Mouse (Mus musculus): ENCODE data around the gene Yy1. TPM values are rescaled to one million over a fixed set of nuclear protein-coding genes. Genes with fewer than 3 reads are reported as not detected.
A peak's percentile ranks its signal among the peaks of the same experiment; 100 is the strongest.

Yy1 gene
- polyA plus RNA-seq, 1 experiment: 177 TPM

DNA sequence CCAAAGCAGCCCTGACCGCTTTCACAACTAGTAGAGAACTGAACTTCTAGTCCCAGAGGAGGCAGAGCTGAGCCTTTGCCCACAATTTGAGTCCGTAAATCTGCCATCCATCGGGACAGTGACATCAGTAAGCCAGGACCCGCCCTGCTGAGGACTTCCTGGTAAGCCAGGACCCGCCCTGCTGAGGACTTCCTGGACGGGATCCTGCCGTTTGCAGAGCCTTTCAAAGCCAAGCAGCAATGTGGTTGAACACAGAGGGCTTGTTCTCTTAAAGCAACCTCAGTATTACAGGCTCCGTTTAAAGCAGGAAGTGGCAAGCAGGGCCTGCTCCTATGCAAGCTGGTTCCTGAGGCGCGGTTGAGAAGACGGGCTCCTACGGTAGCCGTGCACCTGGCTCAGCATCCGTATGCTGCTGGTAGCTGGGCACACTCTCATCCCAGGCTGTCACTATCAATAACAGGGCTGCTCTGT, 27.0 kb upstream of the Yy1 start:
- peaks cover 14% of the 10 kb centered on the region for H3K4me1 ChIP-seq (ENCODE audit: control insufficient read depth, insufficient read depth, low read length)
- 26% methylated on average over 14 of the region's 14 CpGs for WGBS
- H3K4me3 ChIP-seq (ENCODE audit: insufficient read depth, low read depth, low read length): peak overlapping the region; percentile 8; the same call in 1 of the 2 replicates
- no peak for TF ChIP-seq CTCF (IDR thresholded peaks at IDR 0.05; ENCODE audit: insufficient read depth, low read depth, low read length)
- no peak for TF ChIP-seq POLR2A (IDR thresholded peaks at IDR 0.05; ENCODE audit: insufficient read depth, low read depth, low read length)
- H3K27ac ChIP-seq (ENCODE audit: insufficient read depth, low read depth, low read length): no peak overlapping the region

DNA sequence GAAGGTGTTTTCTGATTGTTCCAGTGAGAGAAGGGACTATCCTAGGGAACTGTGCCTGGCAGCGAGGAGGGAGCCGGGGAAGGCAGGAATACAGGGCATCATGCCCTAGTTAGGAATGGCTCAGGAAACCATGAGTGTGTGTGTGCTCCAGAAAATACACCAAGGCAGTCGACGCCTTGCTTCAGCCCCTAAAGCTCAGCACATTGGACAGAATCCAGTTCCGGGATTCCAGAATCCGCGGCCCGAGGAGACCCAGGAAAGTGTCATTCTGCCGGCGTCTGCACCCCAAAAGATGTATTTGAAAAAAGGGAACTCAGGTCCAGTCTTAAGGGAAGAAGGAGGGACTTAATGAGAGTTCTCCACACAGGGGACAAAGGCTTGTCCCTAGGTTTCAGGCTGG, 26.5 kb upstream of the Yy1 start:
- Histone ChIP-seq H3K4me1 (ENCODE audit: control insufficient read depth, insufficient read depth, low read length) (peaks cover 14% of the 10 kb centered on the region), H3K4me3 (ENCODE audit: insufficient read depth, low read depth, low read length) (peak overlapping the region; percentile 8; the same call in 1 of the 2 replicates), H3K27ac (ENCODE audit: insufficient read depth, low read depth, low read length) (no peak overlapping the region)
- no peak for TF ChIP-seq CTCF (IDR thresholded peaks at IDR 0.05; ENCODE audit: insufficient read depth, low read depth, low read length)
- TF ChIP-seq POLR2A (IDR thresholded peaks at IDR 0.05; ENCODE audit: insufficient read depth, low read depth, low read length): no peak
- WGBS: 25% methylated on average over 10 of the region's 10 CpGs

DNA sequence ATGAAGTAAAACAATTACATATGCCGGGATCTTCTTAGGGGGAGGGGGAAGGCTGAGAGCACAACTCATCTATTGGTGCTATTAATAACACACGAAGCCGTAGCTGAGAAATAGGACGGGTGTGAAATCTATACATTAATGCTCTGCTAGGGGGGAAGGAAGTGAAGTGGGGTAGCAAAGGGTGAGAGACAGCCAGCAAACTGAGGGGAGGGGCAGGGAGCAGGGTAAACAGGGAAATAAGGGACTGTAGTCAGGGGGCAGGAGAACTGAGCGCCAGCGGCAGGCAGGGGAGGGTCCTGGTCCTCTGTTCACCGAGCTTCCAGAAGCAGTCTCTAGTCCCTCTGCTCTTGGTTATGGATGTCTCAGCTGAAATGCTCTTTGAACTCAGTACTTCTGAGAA, 25.9 kb upstream of the Yy1 start:
- TF ChIP-seq POLR2A (IDR thresholded peaks at IDR 0.05; ENCODE audit: insufficient read depth, low read depth, low read length) (no peak), CTCF (IDR thresholded peaks at IDR 0.05; ENCODE audit: insufficient read depth, low read depth, low read length) (no peak)
- H3K4me1 ChIP-seq (ENCODE audit: control insufficient read depth, insufficient read depth, low read length): peaks cover 14% of the 10 kb centered on the region
- WGBS: 24% methylated on average over 7 of the region's 7 CpGs
- no peak overlapping the region for H3K27ac ChIP-seq (ENCODE audit: insufficient read depth, low read depth, low read length)
- no peak overlapping the region for H3K4me3 ChIP-seq (ENCODE audit: insufficient read depth, low read depth, low read length)

DNA sequence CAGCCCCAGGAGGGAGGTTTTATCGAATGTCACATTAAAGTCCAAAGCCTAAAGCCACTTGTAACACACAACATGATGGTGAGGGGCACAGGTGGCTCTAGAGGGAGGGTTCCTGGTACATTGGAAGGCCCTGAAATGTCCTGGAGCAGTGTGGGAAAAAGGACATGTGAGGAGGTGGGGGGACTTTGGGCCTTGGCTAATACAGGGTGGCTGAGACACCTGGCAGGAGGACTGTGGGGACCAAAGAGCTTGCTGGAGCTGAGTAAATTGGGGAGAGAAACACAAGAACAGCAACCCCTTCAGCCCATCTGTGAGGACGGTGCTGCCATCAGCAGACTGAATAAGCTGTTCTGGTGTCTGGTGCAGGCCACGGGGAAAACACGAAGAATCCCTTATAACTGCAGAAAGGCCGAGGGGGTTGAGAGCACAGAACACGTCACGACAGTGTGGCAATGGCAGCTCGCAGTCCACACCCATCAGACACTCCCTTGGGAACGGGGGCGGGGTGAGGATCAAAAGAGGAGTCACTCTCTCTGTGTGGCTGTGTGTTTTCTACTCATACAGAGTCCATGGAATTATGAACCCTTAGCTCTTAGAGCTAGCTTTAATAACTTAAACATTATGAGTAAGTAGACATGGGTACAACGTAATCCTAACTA, 24.4 kb upstream of the Yy1 start:
- no peak overlapping the region for H3K4me3 ChIP-seq (ENCODE audit: insufficient read depth, low read depth, low read length)
- no peak for TF ChIP-seq CTCF (IDR thresholded peaks at IDR 0.05; ENCODE audit: insufficient read depth, low read depth, low read length)
- TF ChIP-seq POLR2A (IDR thresholded peaks at IDR 0.05; ENCODE audit: insufficient read depth, low read depth, low read length): no peak
- 86% methylated on average over 11 of the region's 11 CpGs for WGBS
- H3K27ac ChIP-seq (ENCODE audit: insufficient read depth, low read depth, low read length): no peak overlapping the region
- peaks cover 14% of the 10 kb centered on the region for H3K4me1 ChIP-seq (ENCODE audit: control insufficient read depth, insufficient read depth, low read length)

DNA sequence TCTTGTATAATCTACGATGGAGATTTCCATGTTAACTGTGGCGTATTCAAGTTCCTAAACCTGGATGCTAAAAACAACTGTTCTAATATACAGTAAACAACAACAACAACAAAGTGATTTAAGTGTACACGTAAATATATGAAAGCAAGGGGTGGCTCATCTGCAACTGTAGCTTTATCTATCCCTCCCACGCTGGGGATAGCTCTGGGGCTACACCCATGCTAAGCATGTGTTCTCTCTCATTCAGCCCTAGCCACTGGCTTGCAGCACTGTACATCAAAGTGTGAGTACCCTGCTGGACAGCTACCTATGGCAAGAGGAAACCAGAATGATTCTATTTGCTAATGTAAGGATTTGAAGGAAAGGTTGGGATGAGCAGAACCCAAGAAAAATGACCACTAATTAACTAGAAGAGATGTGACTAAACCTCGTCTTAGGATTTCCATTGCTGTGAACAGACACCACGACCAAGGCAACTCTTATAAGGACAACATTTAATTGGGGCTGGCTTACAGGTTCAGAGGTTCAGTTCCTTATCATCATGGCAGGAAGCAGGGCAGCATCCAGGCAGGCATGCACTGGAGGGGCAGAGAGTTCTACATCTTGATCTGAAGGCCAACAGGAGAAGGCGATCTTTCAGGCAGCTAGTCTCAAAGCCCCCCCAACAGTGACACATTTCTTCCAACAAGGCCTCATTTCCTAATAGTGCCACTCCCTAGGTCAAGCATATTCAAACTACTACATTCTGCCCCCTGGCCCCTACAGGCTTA, 12.5 kb upstream of the Yy1 start:
- 97% methylated on average over 7 of the region's 7 CpGs for WGBS
- TF ChIP-seq POLR2A (IDR thresholded peaks at IDR 0.05; ENCODE audit: insufficient read depth, low read depth, low read length) (no peak), CTCF (IDR thresholded peaks at IDR 0.05; ENCODE audit: insufficient read depth, low read depth, low read length) (no peak)
- no peak overlapping the region for H3K4me3 ChIP-seq (ENCODE audit: insufficient read depth, low read depth, low read length)

DNA sequence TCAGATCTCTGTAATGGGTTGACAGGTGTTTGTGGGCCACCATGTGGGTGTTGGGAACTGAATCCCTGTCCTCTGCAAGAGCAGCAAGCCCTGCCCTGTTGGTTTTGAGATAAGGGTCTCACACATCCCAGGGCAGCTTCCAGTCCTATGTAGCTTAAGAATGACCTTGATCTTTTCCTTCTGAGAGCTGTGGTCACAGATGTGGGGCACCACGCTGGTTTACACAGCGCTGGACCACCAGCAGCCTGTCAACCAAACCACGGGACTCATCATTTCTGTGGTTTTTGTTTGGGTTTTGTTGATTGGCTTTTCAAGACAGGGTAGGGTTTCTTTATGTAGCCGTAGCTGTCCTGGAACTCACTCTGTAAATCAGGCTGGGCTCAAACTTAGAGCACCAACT, 7.6 kb upstream of the Yy1 start:
- no peak overlapping the region for H3K4me3 ChIP-seq (ENCODE audit: insufficient read depth, low read depth, low read length)
- TF ChIP-seq CTCF (IDR thresholded peaks at IDR 0.05; ENCODE audit: insufficient read depth, low read depth, low read length) (no peak), POLR2A (IDR thresholded peaks at IDR 0.05; ENCODE audit: insufficient read depth, low read depth, low read length) (no peak)
- H3K4me1 ChIP-seq (ENCODE audit: control insufficient read depth, insufficient read depth, low read length): no peaks in the 10 kb centered on the region
- WGBS: 96% methylated on average over 4 of the region's 4 CpGs
- H3K27ac ChIP-seq (ENCODE audit: insufficient read depth, low read depth, low read length): no peak overlapping the region

More for the DNA sequence above, 12.5 kb upstream of the Yy1 start:
- H3K4me1 ChIP-seq (ENCODE audit: control insufficient read depth, insufficient read depth, low read length): no peaks in the 10 kb centered on the region
- H3K27ac ChIP-seq (ENCODE audit: insufficient read depth, low read depth, low read length): no peak overlapping the region

DNA sequence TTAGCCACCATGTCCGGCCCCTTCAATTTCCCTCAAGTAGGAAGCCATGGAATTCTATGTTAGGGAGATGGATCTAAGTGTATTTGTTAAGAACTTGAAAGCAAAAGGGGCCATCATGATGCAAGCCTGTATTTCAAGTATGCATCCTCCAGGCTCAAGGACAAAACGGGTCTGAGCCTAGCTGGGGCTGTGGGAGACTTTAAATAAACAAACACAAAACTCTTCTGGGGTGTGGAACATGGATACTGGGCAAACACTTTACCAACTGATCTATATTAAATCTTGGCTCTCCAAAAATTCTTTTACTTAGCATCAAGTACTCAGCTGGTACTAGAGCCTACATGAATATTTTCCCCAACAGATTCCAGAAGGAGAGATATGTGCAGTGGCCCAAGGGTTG, 5.4 kb upstream of the Yy1 start:
- Histone ChIP-seq H3K4me1 (ENCODE audit: control insufficient read depth, insufficient read depth, low read length) (no peaks in the 10 kb centered on the region), H3K27ac (ENCODE audit: insufficient read depth, low read depth, low read length) (no peak overlapping the region), H3K4me3 (ENCODE audit: insufficient read depth, low read depth, low read length) (no peak overlapping the region)
- 85% methylated on average over 2 of the region's 2 CpGs for WGBS
- TF ChIP-seq POLR2A (IDR thresholded peaks at IDR 0.05; ENCODE audit: insufficient read depth, low read depth, low read length): no peak
- TF ChIP-seq CTCF (IDR thresholded peaks at IDR 0.05; ENCODE audit: insufficient read depth, low read depth, low read length): no peak

DNA sequence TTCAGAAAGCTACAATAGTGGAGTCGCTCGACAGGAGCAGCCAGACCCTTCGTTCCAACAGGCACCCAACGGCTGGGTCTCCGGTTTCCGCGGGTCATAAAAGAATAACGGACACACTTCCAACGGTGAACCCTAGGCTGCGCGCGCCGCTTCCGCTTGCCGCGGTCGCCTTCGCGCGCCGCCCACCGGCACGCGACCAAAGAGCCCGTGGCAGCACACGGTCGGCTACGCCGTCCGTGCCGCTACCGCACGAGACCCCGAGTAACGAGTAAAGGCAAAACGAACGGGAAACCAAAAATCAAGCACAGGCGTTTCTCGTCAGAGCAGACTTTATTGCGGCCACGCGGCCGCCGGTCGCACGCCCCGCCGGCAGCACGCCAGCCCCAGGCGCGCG, 624 bp upstream of the Yy1 start:
- TF ChIP-seq CTCF (IDR thresholded peaks at IDR 0.05; ENCODE audit: insufficient read depth, low read depth, low read length) (no peak), POLR2A (IDR thresholded peaks at IDR 0.05; ENCODE audit: insufficient read depth, low read depth, low read length) (0 out of 2 replicates have a peak, but pooled peaks have one; percentile 33)
- peak overlapping the region; percentile 66; the same call in 1 of the 2 replicates for H3K27ac ChIP-seq (ENCODE audit: insufficient read depth, low read depth, low read length)
- WGBS: under 1% methylated on average over 52 of the region's 52 CpGs
- H3K4me3 ChIP-seq (ENCODE audit: insufficient read depth, low read depth, low read length): peak overlapping the region; percentile 90
- H3K4me1 ChIP-seq (ENCODE audit: control insufficient read depth, insufficient read depth, low read length): no peaks in the 10 kb centered on the region

DNA sequence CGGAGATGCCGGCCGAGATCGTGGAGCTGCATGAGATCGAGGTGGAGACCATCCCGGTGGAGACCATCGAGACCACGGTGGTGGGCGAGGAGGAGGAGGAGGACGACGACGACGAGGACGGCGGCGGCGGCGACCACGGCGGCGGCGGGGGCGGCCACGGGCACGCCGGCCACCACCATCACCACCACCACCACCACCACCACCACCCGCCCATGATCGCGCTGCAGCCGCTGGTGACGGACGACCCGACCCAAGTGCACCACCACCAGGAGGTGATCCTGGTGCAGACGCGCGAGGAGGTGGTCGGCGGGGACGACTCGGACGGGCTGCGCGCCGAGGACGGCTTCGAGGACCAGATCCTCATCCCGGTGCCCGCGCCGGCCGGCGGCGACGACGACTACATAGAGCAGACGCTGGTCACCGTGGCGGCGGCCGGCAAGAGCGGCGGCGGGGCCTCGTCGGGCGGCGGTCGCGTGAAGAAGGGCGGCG, 724 bp downstream of the Yy1 start:
- TF ChIP-seq POLR2A (IDR thresholded peaks at IDR 0.05; ENCODE audit: insufficient read depth, low read depth, low read length): no peak
- TF ChIP-seq CTCF (IDR thresholded peaks at IDR 0.05; ENCODE audit: insufficient read depth, low read depth, low read length): no peak
- WGBS: under 1% methylated on average over 68 of the region's 71 CpGs
- Histone ChIP-seq H3K4me1 (ENCODE audit: control insufficient read depth, insufficient read depth, low read length) (no peaks in the 10 kb centered on the region; the same call in 1 of the 2 replicates), H3K4me3 (ENCODE audit: insufficient read depth, low read depth, low read length) (peak overlapping the region; percentile 97), H3K27ac (ENCODE audit: insufficient read depth, low read depth, low read length) (peak overlapping the region; percentile 86)

Measured in olfactory bulb, adult 2 months (tissue).